Mouse (Mus musculus): Measurements from ENCODE around the gene Plcb4. TPM values are rescaled to one million over a fixed set of nuclear protein-coding genes. Genes with fewer than 3 reads are reported as not detected.

The Plcb4 gene
- polyA plus RNA-seq, 1 experiment from 2014 or later, result 25.3 TPM

- 82% methylated on average over 7 of the region's 7 CpGs for WGBS
- H3K4me3 ChIP-seq (replicated peaks; ENCODE audit: low read length), result no peak overlapping the region
- H3K36me3 ChIP-seq (ENCODE audit: control insufficient read depth, insufficient read depth, low read length), result 0 out of 2 replicates have a peak, but pooled peaks cover 6% of the 10 kb centered on the region
- H3K27me3 ChIP-seq (ENCODE audit: control insufficient read depth, insufficient read depth, low read length), result no peaks in the 10 kb centered on the region
- H3K9me3 ChIP-seq (replicated peaks; ENCODE audit: control insufficient read depth, low read length), result no peaks in the 10 kb centered on the region
- H3K4me1 ChIP-seq (ENCODE audit: control insufficient read depth, insufficient read depth, low read length), result no peaks in the 10 kb centered on the region
- no peak overlapping the region for H3K9ac ChIP-seq (ENCODE audit: low read length)
- no peak overlapping the region for H3K27ac ChIP-seq (ENCODE audit: low read length)
- no peak overlapping the region for H3K4me2 ChIP-seq (ENCODE audit: low read depth, low read length)
- ATAC-seq (ENCODE audit: insufficient read depth, low FRiP score), result no peak
Observed at GRCm38 (mm10) chr2:135998886-135999285, 340.1 kb downstream of the Plcb4 start.

- Histone ChIP-seq H3K4me2 (ENCODE audit: low read depth, low read length) (no peak overlapping the region), H3K9me3 (replicated peaks; ENCODE audit: control insufficient read depth, low read length) (no peaks in the 10 kb centered on the region), H3K36me3 (ENCODE audit: control insufficient read depth, insufficient read depth, low read length) (0 out of 2 replicates have a peak, but pooled peaks cover 6% of the 10 kb centered on the region), H3K27ac (ENCODE audit: low read length) (no peak overlapping the region), H3K9ac (ENCODE audit: low read length) (no peak overlapping the region), H3K4me1 (ENCODE audit: control insufficient read depth, insufficient read depth, low read length) (no peaks in the 10 kb centered on the region), H3K4me3 (replicated peaks; ENCODE audit: low read length) (no peak overlapping the region), H3K27me3 (ENCODE audit: control insufficient read depth, insufficient read depth, low read length) (no peaks in the 10 kb centered on the region)
- 50% methylated on average over 1 of the region's 1 CpGs for WGBS
- no peak for ATAC-seq (ENCODE audit: insufficient read depth, low FRiP score)
Observed at GRCm38 (mm10) chr2:135999361-135999760, 340.6 kb downstream of the Plcb4 start.

- Histone ChIP-seq H3K9me3 (replicated peaks; ENCODE audit: control insufficient read depth, low read length) (no peaks in the 10 kb centered on the region), H3K4me1 (ENCODE audit: control insufficient read depth, insufficient read depth, low read length) (no peaks in the 10 kb centered on the region), H3K9ac (ENCODE audit: low read length) (no peak overlapping the region), H3K4me3 (replicated peaks; ENCODE audit: low read length) (no peak overlapping the region), H3K27ac (ENCODE audit: low read length) (no peak overlapping the region), H3K4me2 (ENCODE audit: low read depth, low read length) (no peak overlapping the region), H3K36me3 (ENCODE audit: control insufficient read depth, insufficient read depth, low read length) (0 out of 2 replicates have a peak, but pooled peaks cover 6% of the 10 kb centered on the region), H3K27me3 (ENCODE audit: control insufficient read depth, insufficient read depth, low read length) (no peaks in the 10 kb centered on the region)
- 66% methylated on average over 5 of the region's 5 CpGs for WGBS
- no peak for ATAC-seq (ENCODE audit: insufficient read depth, low FRiP score)
Observed at GRCm38 (mm10) chr2:136000933-136001332, 342.1 kb downstream of the Plcb4 start.

- H3K9ac ChIP-seq (ENCODE audit: low read length), result no peak overlapping the region
- no peak overlapping the region for H3K4me2 ChIP-seq (ENCODE audit: low read depth, low read length)
- H3K27me3 ChIP-seq (ENCODE audit: control insufficient read depth, insufficient read depth, low read length), result no peaks in the 10 kb centered on the region
- H3K4me1 ChIP-seq (ENCODE audit: control insufficient read depth, insufficient read depth, low read length), result no peaks in the 10 kb centered on the region
- H3K27ac ChIP-seq (ENCODE audit: low read length), result no peak overlapping the region
- 52% methylated on average over 7 of the region's 7 CpGs for WGBS
- no peaks in the 10 kb centered on the region for H3K9me3 ChIP-seq (replicated peaks; ENCODE audit: control insufficient read depth, low read length)
- no peak for ATAC-seq (ENCODE audit: insufficient read depth, low FRiP score)
- H3K36me3 ChIP-seq (ENCODE audit: control insufficient read depth, insufficient read depth, low read length), result 0 out of 2 replicates have a peak, but pooled peaks cover 6% of the 10 kb centered on the region
- no peak overlapping the region for H3K4me3 ChIP-seq (replicated peaks; ENCODE audit: low read length)
Observed at GRCm38 (mm10) chr2:136002118-136002517, 343.3 kb downstream of the Plcb4 start.

- Histone ChIP-seq H3K27ac (ENCODE audit: low read length) (no peak overlapping the region), H3K4me2 (ENCODE audit: low read depth, low read length) (no peak overlapping the region), H3K27me3 (ENCODE audit: control insufficient read depth, insufficient read depth, low read length) (no peaks in the 10 kb centered on the region), H3K9me3 (replicated peaks; ENCODE audit: control insufficient read depth, low read length) (no peaks in the 10 kb centered on the region), H3K36me3 (ENCODE audit: control insufficient read depth, insufficient read depth, low read length) (peaks cover 6% of the 10 kb centered on the region; the same call in 1 of the 2 replicates), H3K9ac (ENCODE audit: low read length) (no peak overlapping the region), H3K4me1 (ENCODE audit: control insufficient read depth, insufficient read depth, low read length) (no peaks in the 10 kb centered on the region), H3K4me3 (replicated peaks; ENCODE audit: low read length) (no peak overlapping the region)
- ATAC-seq (ENCODE audit: insufficient read depth, low FRiP score), result no peak
- 81% methylated on average over 1 of the region's 1 CpGs for WGBS
Observed at GRCm38 (mm10) chr2:136003836-136004235, 345.0 kb downstream of the Plcb4 start.

DNA sequence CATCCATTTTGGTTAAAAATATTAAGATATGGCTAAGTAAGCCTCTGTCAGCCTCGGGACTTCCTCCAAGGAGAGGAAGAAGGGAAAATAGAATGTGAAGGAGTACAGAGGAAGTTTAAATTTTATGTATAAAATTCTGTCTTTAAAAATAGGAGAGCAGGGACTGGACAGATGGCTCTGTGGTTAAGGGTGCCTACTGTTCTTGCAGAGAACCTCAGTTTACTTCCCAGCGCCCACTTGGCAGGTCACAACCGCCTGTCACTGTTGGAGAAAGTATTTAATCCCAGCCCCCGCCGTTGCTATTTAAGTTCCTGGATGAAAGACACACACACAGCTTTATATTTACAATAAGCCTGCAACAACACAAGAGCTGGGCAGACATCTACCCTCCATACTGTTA is 347.5 kb downstream of the Plcb4 start:
- no peak for ATAC-seq (ENCODE audit: insufficient read depth, low FRiP score)
- Histone ChIP-seq H3K36me3 (ENCODE audit: control insufficient read depth, insufficient read depth, low read length) (peaks cover 6% of the 10 kb centered on the region; the same call in 1 of the 2 replicates), H3K4me3 (replicated peaks; ENCODE audit: low read length) (no peak overlapping the region), H3K9ac (ENCODE audit: low read length) (no peak overlapping the region), H3K27me3 (ENCODE audit: control insufficient read depth, insufficient read depth, low read length) (no peaks in the 10 kb centered on the region), H3K4me2 (ENCODE audit: low read depth, low read length) (no peak overlapping the region), H3K27ac (ENCODE audit: low read length) (no peak overlapping the region), H3K4me1 (ENCODE audit: control insufficient read depth, insufficient read depth, low read length) (no peaks in the 10 kb centered on the region), H3K9me3 (replicated peaks; ENCODE audit: control insufficient read depth, low read length) (no peaks in the 10 kb centered on the region)
- 89% methylated on average over 5 of the region's 5 CpGs for WGBS

DNA sequence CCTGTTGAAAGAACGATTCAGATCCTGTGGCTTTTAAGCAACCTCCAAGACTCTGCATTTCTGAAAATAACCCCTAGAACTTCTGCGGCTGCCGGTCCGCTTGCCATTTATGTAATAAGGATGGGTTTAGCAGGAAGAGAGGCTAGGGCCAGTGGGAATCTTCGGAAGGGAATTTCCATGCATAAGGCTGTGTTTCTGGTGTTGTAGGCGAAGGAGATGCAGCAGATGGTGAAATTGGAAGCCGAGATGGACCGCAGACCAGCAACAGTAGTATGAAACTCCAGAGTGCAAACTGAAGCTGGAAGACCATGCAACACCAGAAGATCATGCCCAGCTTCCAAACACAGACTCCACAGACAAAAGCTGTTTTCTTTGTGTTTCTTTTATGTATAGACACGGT is 353.9 kb downstream of the Plcb4 start:
- Histone ChIP-seq H3K4me3 (replicated peaks; ENCODE audit: low read length) (no peak overlapping the region), H3K4me2 (ENCODE audit: low read depth, low read length) (no peak overlapping the region), H3K4me1 (ENCODE audit: control insufficient read depth, insufficient read depth, low read length) (no peaks in the 10 kb centered on the region), H3K27me3 (ENCODE audit: control insufficient read depth, insufficient read depth, low read length) (no peaks in the 10 kb centered on the region), H3K9ac (ENCODE audit: low read length) (no peak overlapping the region), H3K27ac (ENCODE audit: low read length) (no peak overlapping the region), H3K9me3 (replicated peaks; ENCODE audit: control insufficient read depth, low read length) (no peaks in the 10 kb centered on the region), H3K36me3 (ENCODE audit: control insufficient read depth, insufficient read depth, low read length) (no peaks in the 10 kb centered on the region; the same call in 1 of the 2 replicates)
- no peak for ATAC-seq (ENCODE audit: insufficient read depth, low FRiP score)
- 88% methylated on average over 9 of the region's 9 CpGs for WGBS

- H3K4me3 ChIP-seq (replicated peaks; ENCODE audit: low read length), result no peak overlapping the region
- no peaks in the 10 kb centered on the region for H3K36me3 ChIP-seq (ENCODE audit: control insufficient read depth, insufficient read depth, low read length)
- no peak overlapping the region for H3K4me2 ChIP-seq (ENCODE audit: low read depth, low read length)
- H3K4me1 ChIP-seq (ENCODE audit: control insufficient read depth, insufficient read depth, low read length), result no peaks in the 10 kb centered on the region
- H3K27me3 ChIP-seq (ENCODE audit: control insufficient read depth, insufficient read depth, low read length), result 0 out of 2 replicates have a peak, but pooled peaks cover 10% of the 10 kb centered on the region
- ATAC-seq (ENCODE audit: insufficient read depth, low FRiP score), result no peak
- H3K9me3 ChIP-seq (replicated peaks; ENCODE audit: control insufficient read depth, low read length), result no peaks in the 10 kb centered on the region
- 88% methylated on average over 4 of the region's 4 CpGs for WGBS
- H3K9ac ChIP-seq (ENCODE audit: low read length), result no peak overlapping the region
- H3K27ac ChIP-seq (ENCODE audit: low read length), result no peak overlapping the region
Observed at GRCm38 (mm10) chr2:136048464-136048863, 389.7 kb downstream of the Plcb4 start.

DNA sequence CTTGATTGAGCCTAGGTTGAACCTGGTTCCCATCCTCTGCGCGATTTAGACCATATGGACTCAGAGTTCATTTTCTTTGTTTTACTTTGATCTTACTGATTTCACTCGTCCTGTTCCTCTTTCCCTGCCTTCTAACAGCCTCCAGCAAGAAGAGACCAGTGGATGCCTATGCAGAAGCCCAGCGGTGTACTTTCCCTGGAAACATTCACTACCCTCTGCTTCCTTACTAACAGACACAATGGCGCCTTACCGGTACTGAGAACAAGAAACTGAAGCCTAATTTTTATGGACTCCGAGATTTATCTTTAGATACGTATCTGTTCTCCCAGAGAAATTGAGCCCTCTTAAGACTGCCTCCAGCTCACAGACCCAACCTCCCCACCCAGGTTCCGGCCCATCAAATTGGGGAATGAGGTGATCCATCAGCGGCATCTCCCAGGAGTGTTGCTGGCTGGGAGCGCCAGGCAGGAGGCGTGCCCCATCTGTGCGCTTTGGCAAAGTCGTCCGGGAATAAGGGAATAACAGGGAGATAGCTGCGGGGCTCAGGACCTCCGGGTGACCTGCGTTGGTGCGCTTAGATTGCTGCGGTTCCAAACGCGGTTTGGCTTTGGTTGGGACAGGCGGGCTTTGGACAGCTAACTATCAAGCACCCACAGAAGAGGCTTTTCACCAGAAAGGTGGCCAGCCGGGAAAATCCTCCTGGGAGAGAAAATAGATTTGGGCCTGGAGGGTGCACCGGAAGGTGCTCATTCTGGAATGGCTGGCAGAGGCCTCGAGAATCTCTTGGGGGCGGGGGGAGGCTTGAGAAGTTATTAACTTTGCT is 392.2 kb downstream of the Plcb4 start:
- Histone ChIP-seq H3K27ac (ENCODE audit: low read length) (no peak overlapping the region), H3K4me2 (ENCODE audit: low read depth, low read length) (peak overlapping the region; percentile 31), H3K27me3 (ENCODE audit: control insufficient read depth, insufficient read depth, low read length) (0 out of 2 replicates have a peak, but pooled peaks cover 10% of the 10 kb centered on the region), H3K9me3 (replicated peaks; ENCODE audit: control insufficient read depth, low read length) (no peaks in the 10 kb centered on the region), H3K36me3 (ENCODE audit: control insufficient read depth, insufficient read depth, low read length) (no peaks in the 10 kb centered on the region), H3K4me1 (ENCODE audit: control insufficient read depth, insufficient read depth, low read length) (no peaks in the 10 kb centered on the region), H3K4me3 (replicated peaks; ENCODE audit: low read length) (no peak overlapping the region; the same call in 1 of the 2 replicates), H3K9ac (ENCODE audit: low read length) (no peak overlapping the region)
- WGBS, result 15% methylated on average over 27 of the region's 27 CpGs
- no peak for ATAC-seq (ENCODE audit: insufficient read depth, low FRiP score)

Data from stomach, embryonic 16.5 days (tissue).